Comparison of ENCODE assay signal across 21 mouse cellular contexts in genomic region chr8:87071224-87071623, GRCm38 (mm10).
DNase-seq lines count a peak whose midpoint lies in the region; ATAC-seq and TF ChIP-seq lines count a peak whose summit lies in the region.
"Had no signal": no experiment of that assay in that cellular context is flagged by ENCODE, and none has a peak within 500 bp of the region (broad histone marks: within the 10 kb centered on the region; RNA-seq: fewer than 3 reads in every experiment).

No protein-coding gene starts in this region.

- no peak overlapping the region for H3K4me3 ChIP-seq in embryonic facial prominence, embryonic 14.5 days (ENCODE audit: low read depth, low read length)
- no peak overlapping the region for H3K4me3 ChIP-seq in embryonic facial prominence, embryonic 10.5 days
- H3K4me3 ChIP-seq in lung, postnatal 0 days (ENCODE audit: low read depth, low read length), result no peak overlapping the region
- no peak overlapping the region for H3K4me3 ChIP-seq in lung, adult 2 months (replicated peaks; ENCODE audit: extremely low read depth, low read depth, low read length)
- H3K4me3 ChIP-seq in liver, postnatal 0 days (ENCODE audit: low read depth, low read length), result no peak overlapping the region
- no peak overlapping the region for H3K4me3 ChIP-seq in forebrain, embryonic 14.5 days (ENCODE audit: low read depth, low read length)
- H3K4me3 ChIP-seq: heart, embryonic 10.5 days; hindbrain, embryonic 10.5 days; limb, embryonic 13.5 days; liver, embryonic 13.5 days; midbrain, embryonic 13.5 days; stomach, embryonic 15.5 days had no signal

- H3K36me3 ChIP-seq in embryonic facial prominence, embryonic 14.5 days (ENCODE audit: control insufficient read depth, insufficient read depth, low read length), result no peaks in the 10 kb centered on the region
- H3K36me3 ChIP-seq in embryonic facial prominence, embryonic 10.5 days (replicated peaks), result no peaks in the 10 kb centered on the region
- H3K36me3 ChIP-seq in lung, postnatal 0 days (ENCODE audit: insufficient read depth, low read length), result no peaks in the 10 kb centered on the region
- H3K36me3 ChIP-seq in liver, postnatal 0 days (replicated peaks; ENCODE audit: insufficient read depth, low read length), result no peaks in the 10 kb centered on the region
- no peaks in the 10 kb centered on the region for H3K36me3 ChIP-seq in forebrain, embryonic 14.5 days (ENCODE audit: control insufficient read depth, insufficient read depth, low read length)
- H3K36me3 ChIP-seq: heart, embryonic 10.5 days; hindbrain, embryonic 10.5 days; limb, embryonic 13.5 days; liver, embryonic 13.5 days; midbrain, embryonic 13.5 days; stomach, embryonic 15.5 days had no signal

- no peak for TF ChIP-seq POLR2A in lung, adult 2 months (IDR thresholded peaks at IDR 0.05; ENCODE audit: borderline replicate concordance, extremely low read depth, low read depth, low read length)

- H3K27ac ChIP-seq in embryonic facial prominence, embryonic 14.5 days (replicated peaks; ENCODE audit: low read depth, low read length), result no peak overlapping the region
- H3K27ac ChIP-seq in embryonic facial prominence, embryonic 10.5 days (replicated peaks), result no peak overlapping the region
- H3K27ac ChIP-seq in lung, postnatal 0 days (ENCODE audit: low read length), result no peak overlapping the region
- H3K27ac ChIP-seq in liver, postnatal 0 days (ENCODE audit: low read depth), result no peak overlapping the region
- no peak overlapping the region for H3K27ac ChIP-seq in forebrain, embryonic 14.5 days (ENCODE audit: low read depth, low read length)
- H3K27ac ChIP-seq: heart, embryonic 10.5 days; hindbrain, embryonic 10.5 days; limb, embryonic 13.5 days; liver, embryonic 13.5 days; midbrain, embryonic 13.5 days; stomach, embryonic 15.5 days had no signal

- H3K9ac ChIP-seq in embryonic facial prominence, embryonic 14.5 days (ENCODE audit: low read depth, low read length), result no peak overlapping the region
- H3K9ac ChIP-seq in lung, postnatal 0 days (replicated peaks; ENCODE audit: low read depth), result no peak overlapping the region
- H3K9ac ChIP-seq in liver, postnatal 0 days (replicated peaks), result no peak overlapping the region
- no peak overlapping the region for H3K9ac ChIP-seq in forebrain, embryonic 14.5 days (ENCODE audit: low read length)
- H3K9ac ChIP-seq: limb, embryonic 13.5 days; liver, embryonic 13.5 days; midbrain, embryonic 13.5 days; stomach, embryonic 15.5 days had no signal

- no peaks in the 10 kb centered on the region for H3K9me3 ChIP-seq in embryonic facial prominence, embryonic 14.5 days (ENCODE audit: control insufficient read depth, low read length)
- H3K9me3 ChIP-seq in embryonic facial prominence, embryonic 10.5 days, result 0 out of 2 replicates have a peak, but pooled peaks cover 2% of the 10 kb centered on the region
- H3K9me3 ChIP-seq in lung, postnatal 0 days (ENCODE audit: low read length), result no peaks in the 10 kb centered on the region
- 0 out of 2 replicates have a peak, but pooled peaks cover 2% of the 10 kb centered on the region for H3K9me3 ChIP-seq in liver, postnatal 0 days (ENCODE audit: low read length)
- H3K9me3 ChIP-seq in forebrain, embryonic 14.5 days (replicated peaks; ENCODE audit: control insufficient read depth, low read length), result no peaks in the 10 kb centered on the region
- H3K9me3 ChIP-seq: heart, embryonic 10.5 days; hindbrain, embryonic 10.5 days; liver, embryonic 13.5 days; midbrain, embryonic 13.5 days; stomach, embryonic 15.5 days had no signal

- H3K27me3 ChIP-seq in embryonic facial prominence, embryonic 14.5 days (replicated peaks; ENCODE audit: control insufficient read depth, insufficient read depth, low read length), result no peaks in the 10 kb centered on the region
- H3K27me3 ChIP-seq in embryonic facial prominence, embryonic 10.5 days (replicated peaks; ENCODE audit: low read depth, poor library complexity, severe bottlenecking), result no peaks in the 10 kb centered on the region
- H3K27me3 ChIP-seq in lung, postnatal 0 days (replicated peaks; ENCODE audit: insufficient read depth, low read length), result no peaks in the 10 kb centered on the region
- no peaks in the 10 kb centered on the region for H3K27me3 ChIP-seq in liver, postnatal 0 days (ENCODE audit: insufficient read depth, low read length)
- H3K27me3 ChIP-seq in forebrain, embryonic 14.5 days (replicated peaks; ENCODE audit: control insufficient read depth, insufficient read depth, low read length), result no peaks in the 10 kb centered on the region
- H3K27me3 ChIP-seq: liver, embryonic 13.5 days; midbrain, embryonic 13.5 days; stomach, embryonic 15.5 days had no signal

- ATAC-seq in embryonic facial prominence, embryonic 14.5 days (ENCODE audit: low read depth), result no peak
- no peak for ATAC-seq in lung, postnatal 0 days
- no peak for ATAC-seq in liver, postnatal 0 days
- no peak for ATAC-seq in forebrain, embryonic 14.5 days
- ATAC-seq: hindbrain, embryonic 16.5 days; intestine, embryonic 16.5 days; midbrain, embryonic 13.5 days had no signal

- no peak for TF ChIP-seq EP300 in lung, postnatal 0 days (IDR thresholded peaks at IDR 0.05)
- TF ChIP-seq EP300 in liver, postnatal 0 days (IDR thresholded peaks at IDR 0.05; ENCODE audit: low read depth), result no peak

- H3K4me1 ChIP-seq in embryonic facial prominence, embryonic 14.5 days (ENCODE audit: control insufficient read depth, insufficient read depth, low read length), result no peaks in the 10 kb centered on the region
- H3K4me1 ChIP-seq in embryonic facial prominence, embryonic 10.5 days, result no peaks in the 10 kb centered on the region
- no peaks in the 10 kb centered on the region for H3K4me1 ChIP-seq in lung, postnatal 0 days (ENCODE audit: insufficient read depth, low read depth, low read length)
- no peaks in the 10 kb centered on the region for H3K4me1 ChIP-seq in lung, adult 2 months (ENCODE audit: control insufficient read depth, insufficient read depth, low read length)
- H3K4me1 ChIP-seq in liver, postnatal 0 days (ENCODE audit: insufficient read depth), result no peaks in the 10 kb centered on the region
- no peaks in the 10 kb centered on the region for H3K4me1 ChIP-seq in forebrain, embryonic 14.5 days (ENCODE audit: control insufficient read depth, insufficient read depth, low read length)
- H3K4me1 ChIP-seq: heart, embryonic 10.5 days; hindbrain, embryonic 10.5 days; limb, embryonic 13.5 days; liver, embryonic 13.5 days; midbrain, embryonic 13.5 days; stomach, embryonic 15.5 days had no signal

- TF ChIP-seq CTCF in lung, postnatal 0 days (IDR thresholded peaks at IDR 0.05), result no peak
- TF ChIP-seq CTCF in lung, adult 2 months (IDR thresholded peaks at IDR 0.05; ENCODE audit: insufficient read depth, low read length), result no peak
- TF ChIP-seq CTCF in liver, postnatal 0 days (IDR thresholded peaks at IDR 0.05; ENCODE audit: low read depth), result no peak

- DNase-seq in embryonic facial prominence, embryonic 14.5 days (ENCODE audit: low spot score), result peak; percentile 64
- DNase-seq in embryonic facial prominence, embryonic 10.5 days (ENCODE audit: low spot score), result no peak
- peak; percentile 13 for DNase-seq in lung, postnatal 0 days (ENCODE audit: low spot score)
- DNase-seq in lung, adult 2 months, result no peak
- DNase-seq in 416B (ENCODE audit: low read depth), result peak; percentile 96
- DNase-seq in brain, adult 2 months (ENCODE audit: low read depth, low spot score), result peak; percentile 73
- no peak for DNase-seq in liver, postnatal 0 days
- DNase-seq in forebrain, embryonic 14.5 days (ENCODE audit: low spot score), result no peak
- DNase-seq: adrenal gland, adult 8-10 months; cerebellum, adult 9-10 months; kidney, postnatal 36 days; liver, embryonic 13.5 days; lung, postnatal 10 days; thymus, postnatal 4 days had no signal

- no peak overlapping the region for H3K4me2 ChIP-seq in embryonic facial prominence, embryonic 14.5 days (ENCODE audit: low read depth, low read length)
- H3K4me2 ChIP-seq in lung, postnatal 0 days (replicated peaks; ENCODE audit: low read depth, low read length), result no peak overlapping the region
- H3K4me2 ChIP-seq in liver, postnatal 0 days (ENCODE audit: low read depth, low read length), result no peak overlapping the region
- H3K4me2 ChIP-seq in forebrain, embryonic 14.5 days (ENCODE audit: low read length), result no peak overlapping the region
- H3K4me2 ChIP-seq: limb, embryonic 13.5 days; liver, embryonic 13.5 days; midbrain, embryonic 13.5 days; stomach, embryonic 15.5 days had no signal

Comparison
In these comparisons a context has a peak if more than half of its experiments do, and no peak if none do; other contexts are left out.
1. DNase-seq: peak in embryonic facial prominence, embryonic 14.5 days (single experiment), lung, postnatal 0 days (single experiment), 416B (single experiment) and brain, adult 2 months (single experiment); none in embryonic facial prominence, embryonic 10.5 days (single experiment), lung, adult 2 months (single experiment), liver, postnatal 0 days (single experiment) and forebrain, embryonic 14.5 days (single experiment).